Mouse (Mus musculus): ENCODE data around the gene Rgs10.

DNA sequence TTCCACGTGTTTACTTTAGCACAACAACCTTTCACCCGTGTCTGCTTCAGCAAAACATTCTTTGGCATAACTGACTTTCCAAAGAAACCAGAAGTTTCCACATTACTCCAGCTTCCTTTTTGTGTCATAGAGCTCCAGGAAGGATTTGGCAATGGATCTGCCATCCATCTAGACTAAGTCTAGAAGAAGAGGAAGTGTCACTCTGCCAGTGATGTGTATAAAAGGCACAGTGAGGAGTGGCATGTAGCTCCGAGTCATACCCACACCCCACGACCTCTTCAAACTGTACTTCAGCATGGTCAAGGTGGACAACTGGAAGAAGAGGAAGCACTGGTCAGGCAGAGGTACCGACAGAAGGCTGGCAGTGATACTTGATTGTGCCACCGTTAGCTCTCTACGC, 74.1 kb downstream of the Rgs10 start:
- TF ChIP-seq POLR2A (IDR thresholded peaks at IDR 0.05; ENCODE audit: borderline replicate concordance, extremely low read depth, insufficient read depth, insufficient read length, poor library complexity, severe bottlenecking) = no peak
- no peak for TF ChIP-seq CTCF (IDR thresholded peaks at IDR 0.05; ENCODE audit: borderline replicate concordance, extremely low read depth, insufficient read depth, insufficient read length)
